Mouse (Mus musculus) heart, postnatal 36 days (tissue): Measurements from ENCODE around the gene Rmnd5b. TPM values are rescaled to one million over a fixed set of nuclear protein-coding genes. Genes with fewer than 3 reads are reported as not detected.
"Not testable (repeated sequence)": the region's sequence is repeated elsewhere in the genome, so short reads cannot be mapped to it uniquely, and the experiment has no call there.

Experiments
- DNase-seq, 2 experiments: peaks; one replicate each; pipeline ENCODE4 v3.0.0; 2021 to 2022
- intact Hi-C: fragments of 180-260 bp; cut with DNase I; formaldehyde crosslinking; loops from one replicate; pipeline ENCODE4 v1.15.1; 2025
- total RNA-seq, 2 experiments: library from RNA; stranded (reverse); gene quantifications; 2 replicates each; pipeline ENCODE4 v1.2.3; 2021

Rmnd5b gene
- total RNA-seq, 2 experiments from 2014 or later = 14.5 to 16.0 TPM

DNA sequence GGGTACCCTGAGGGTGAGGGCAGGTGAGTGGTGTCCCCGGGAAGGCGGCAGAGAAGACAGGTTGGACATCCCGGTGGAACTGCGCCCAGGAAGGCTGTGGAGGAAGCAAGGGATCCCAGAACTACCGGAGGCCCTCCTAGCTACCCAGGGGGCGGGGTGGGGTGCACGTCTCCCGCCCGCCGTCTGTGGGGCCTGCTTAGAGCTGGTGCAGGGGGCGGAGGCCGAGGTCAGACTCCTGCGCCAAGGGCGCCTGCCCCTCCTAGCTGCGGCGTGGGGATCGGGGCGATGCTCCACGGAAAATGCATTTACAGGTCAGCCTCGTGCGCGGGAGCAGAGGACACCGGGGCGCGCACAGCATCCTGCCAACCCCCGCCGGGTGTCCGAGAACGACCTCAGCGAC is 14.6 kb upstream of the Rmnd5b start:
- intact Hi-C loops = loop anchor here (1.0 kb wide), 1 partner anchor 30 kb away; no protein-coding TSS in a partner anchor
- peak in 1 of 2 experiments; percentile 31 for DNase-seq

- no peak for DNase-seq
- intact Hi-C loops = loop anchor here (1.0 to 2.0 kb wide), 2 partner anchors 30 to 43 kb away; partner anchors contain the start of gene Hnrnpab
These were observed 14.1 kb upstream of the Rmnd5b start for GRCm38 (mm10) chr11:51649889-51650199.

- intact Hi-C loops = loop anchor here (2.0 kb wide), 1 partner anchor 42 kb away; the partner anchor contains the start of gene Hnrnpab
- no peak for DNase-seq
These were observed 13.6 kb upstream of the Rmnd5b start for GRCm38 (mm10) chr11:51649111-51649888.

DNA sequence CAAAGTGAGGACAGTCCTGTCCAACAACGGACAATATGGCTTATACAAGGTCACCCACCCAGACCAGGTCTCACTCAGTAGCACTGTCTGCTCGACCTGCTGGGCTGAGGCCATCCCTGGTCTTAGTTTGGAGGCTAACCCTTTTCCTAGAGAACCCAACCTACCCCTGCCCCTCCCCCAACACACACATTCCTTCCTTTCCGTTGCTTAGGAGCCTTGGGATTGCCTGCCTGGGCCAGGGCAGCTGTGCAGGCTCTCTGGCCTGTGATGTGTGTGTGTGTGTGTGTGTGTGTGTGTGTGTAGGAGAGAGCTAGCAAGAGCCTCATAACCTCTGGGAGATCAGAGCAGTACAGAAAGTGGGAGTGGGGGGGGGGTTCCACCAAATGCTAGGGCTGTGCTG is 12.9 kb upstream of the Rmnd5b start:
- intact Hi-C loops = loop anchor here (2.0 kb wide), 1 partner anchor 42 kb away; the partner anchor contains the start of gene Hnrnpab
- peak in 1 of 2 experiments; percentile 16 for DNase-seq

- intact Hi-C loops = no loop called here
- peak in 1 of 2 experiments; percentile 50 for DNase-seq
These were observed 11.3 kb upstream of the Rmnd5b start for GRCm38 (mm10) chr11:51646751-51647667.

GRCm38 (mm10) chr11:51646245-51646644 is 10.5 kb upstream of the Rmnd5b start:
- DNase-seq = no peak
- intact Hi-C loops = no loop called here

- intact Hi-C loops = no loop called here
- DNase-seq = no peak
These were observed 9.6 kb upstream of the Rmnd5b start for GRCm38 (mm10) chr11:51645293-51645692.

DNA sequence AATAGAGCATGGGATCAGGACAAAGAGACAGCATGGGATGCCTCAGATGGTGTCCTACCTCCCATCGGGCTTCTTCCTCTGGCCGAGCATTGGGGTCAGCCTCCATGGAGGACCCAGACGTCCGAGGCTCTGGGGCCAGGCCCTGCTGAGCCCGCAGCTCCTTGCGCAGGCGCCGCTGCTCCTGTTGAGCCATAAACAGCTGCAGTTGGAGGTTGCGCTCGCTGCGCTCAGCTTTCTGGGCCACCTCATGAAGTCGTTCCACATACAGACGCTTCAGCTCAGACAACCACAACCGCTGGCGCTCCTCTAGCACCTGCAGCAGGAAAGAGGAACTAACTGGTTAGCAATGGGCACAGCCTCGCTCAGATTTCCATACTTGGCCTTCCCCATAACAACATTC is 8.5 kb upstream of the Rmnd5b start:
- DNase-seq = no peak
- intact Hi-C loops = no loop called here

GRCm38 (mm10) chr11:51643761-51644160 is 8.1 kb upstream of the Rmnd5b start:
- DNase-seq = no peak
- intact Hi-C loops = no loop called here

- DNase-seq = no peak
- intact Hi-C loops = no loop called here
These were observed 7.5 kb upstream of the Rmnd5b start for GRCm38 (mm10) chr11:51643202-51643601.

DNA sequence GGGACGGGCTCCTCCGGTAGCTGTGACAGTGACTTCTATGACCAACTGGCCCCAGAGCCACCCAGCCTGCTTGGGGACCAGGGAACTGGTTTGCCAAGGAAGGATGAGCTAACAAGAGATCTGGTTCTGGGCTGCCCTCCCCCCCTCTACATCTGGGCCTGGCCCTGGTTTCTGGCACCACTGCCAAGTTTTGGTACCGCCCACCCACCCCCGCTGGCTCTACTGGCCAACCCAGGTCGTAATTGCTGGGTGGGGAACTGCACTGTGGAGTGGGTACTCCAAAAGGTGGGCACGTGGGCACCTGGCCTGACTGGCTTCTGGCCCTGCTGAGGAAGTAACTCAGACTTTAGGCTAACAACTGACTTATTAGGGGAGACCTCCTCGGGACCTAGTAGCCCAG is 5.1 kb upstream of the Rmnd5b start:
- no peak for DNase-seq
- intact Hi-C loops = no loop called here

GRCm38 (mm10) chr11:51638497-51638896 is 2.8 kb upstream of the Rmnd5b start:
- no peak for DNase-seq
- intact Hi-C loops = loop anchor here (5.0 kb wide), 1 partner anchor 44 kb away; no protein-coding TSS in a partner anchor

DNA sequence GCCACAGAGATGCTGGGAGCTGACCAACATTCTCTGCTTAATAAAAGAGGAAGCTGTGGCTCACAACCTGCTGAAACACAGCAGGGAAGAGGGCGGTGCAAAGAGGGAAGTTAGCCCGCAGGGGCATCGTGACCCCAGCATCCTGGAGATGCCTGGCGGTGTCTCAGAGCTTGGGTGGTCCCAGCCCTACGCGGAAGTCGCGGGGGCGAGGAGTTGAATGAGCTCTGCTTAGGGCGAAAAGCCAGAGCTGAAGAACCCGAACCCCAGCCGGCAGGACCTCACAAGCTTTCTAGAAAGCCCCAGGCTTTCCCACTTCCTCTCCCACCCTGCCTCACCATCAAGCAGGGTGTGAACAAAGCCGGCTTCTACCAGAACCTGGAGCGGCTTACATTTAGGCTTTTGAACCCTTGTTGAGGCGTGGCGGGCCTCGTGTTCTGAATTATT is 2.3 kb upstream of the Rmnd5b start:
- intact Hi-C loops = loop anchor here (5.0 kb wide), 1 partner anchor 44 kb away; no protein-coding TSS in a partner anchor
- peak in 1 of 2 experiments; percentile 52 for DNase-seq

- intact Hi-C loops = loop anchor here (5.0 kb wide), 1 partner anchor 46 kb away; no protein-coding TSS in a partner anchor
- DNase-seq = peak in 1 of 2 experiments; percentile 51
These were observed 608 bp upstream of the Rmnd5b start for GRCm38 (mm10) chr11:51636323-51636684.

GRCm38 (mm10) chr11:51635127-51635524 is 570 bp downstream of the Rmnd5b start:
- DNase-seq = no peak
- intact Hi-C loops = loop anchor here (5.0 kb wide), 1 partner anchor 47 kb away; no protein-coding TSS in a partner anchor

GRCm38 (mm10) chr11:51633721-51634120 is 2.0 kb downstream of the Rmnd5b start:
- intact Hi-C loops = no loop called here
- no peak for DNase-seq

DNA sequence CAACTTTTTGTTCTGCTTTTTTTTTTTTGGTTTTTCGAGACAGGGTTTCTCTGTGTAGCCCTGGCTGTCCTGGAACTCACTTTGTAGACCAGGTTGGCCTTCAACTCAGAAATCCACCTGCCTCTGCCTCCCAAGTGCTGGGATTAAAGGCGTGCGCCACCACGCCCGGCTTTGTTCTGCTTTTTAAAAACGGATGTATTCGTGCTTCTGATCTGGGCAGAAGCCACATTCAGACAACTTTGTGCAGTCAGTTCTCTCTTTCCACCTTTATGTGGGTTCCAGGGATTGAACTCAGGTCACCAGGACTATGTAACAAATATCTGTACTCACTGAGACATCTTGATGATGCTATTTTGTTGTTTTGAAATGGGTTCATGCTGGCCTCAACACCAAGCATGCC is 2.5 kb downstream of the Rmnd5b start:
- intact Hi-C loops, DNase-seq: not testable (repeated sequence)

DNA sequence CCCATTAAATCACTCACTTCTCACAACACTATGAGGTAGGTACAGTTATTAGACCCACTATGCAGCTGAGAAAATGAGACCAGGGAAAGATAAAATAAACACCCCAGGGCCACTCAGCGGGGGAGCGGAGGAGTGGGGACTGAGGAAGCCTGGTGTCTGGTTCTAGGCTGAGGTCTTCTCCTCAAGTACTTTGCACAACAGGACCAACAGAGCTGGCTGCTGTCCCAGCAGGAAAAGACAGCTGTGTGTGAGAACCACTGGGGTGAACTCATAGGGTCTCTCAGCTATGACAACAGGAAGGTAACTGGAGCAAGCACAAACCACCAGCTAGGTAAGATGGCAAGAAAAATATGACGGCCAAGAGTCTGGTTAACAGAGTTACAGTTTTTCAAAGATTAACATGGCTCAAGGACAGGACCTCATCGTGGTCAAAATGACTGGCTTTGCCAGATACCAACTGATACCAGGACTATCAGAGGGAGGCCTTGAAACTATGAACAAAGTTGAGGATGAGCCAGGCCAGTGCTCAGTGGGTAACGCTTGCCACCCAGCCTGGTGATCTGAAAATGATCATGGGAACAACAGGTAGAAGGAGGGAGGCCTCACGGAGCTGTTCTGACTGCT is 3.5 kb downstream of the Rmnd5b start:
- intact Hi-C loops = no loop called here
- no peak for DNase-seq

GRCm38 (mm10) chr11:51629651-51630314 is 5.9 kb downstream of the Rmnd5b start:
- intact Hi-C loops = no loop called here
- DNase-seq = no peak

- no peak for DNase-seq
- intact Hi-C loops = no loop called here
These were observed 7.8 kb downstream of the Rmnd5b start for GRCm38 (mm10) chr11:51627907-51628306.
